Mouse (Mus musculus) cortical plate, adult 2 months (tissue): Measurements from ENCODE around the gene Plcl2.

Experiments
- CTCF ChIP-seq: fragments of 200-500 bp; IDR thresholded peaks from 2 replicates; pipeline ENCODE4 v1.5.1; 2011; ENCODE audit warnings: mild to moderate bottlenecking, control low read depth, low read length; ENCODE audit not compliant: insufficient read depth; ENCODE audit errors: extremely low read depth
- POLR2A ChIP-seq: fragments of 200-500 bp; IDR thresholded peaks from 2 replicates; pipeline ENCODE4 v1.6.1; 2011; ENCODE audit warnings: mild to moderate bottlenecking, low read length, control low read depth; ENCODE audit not compliant: insufficient read depth; ENCODE audit errors: extremely low read depth

GRCm38 (mm10) chr17:50503075-50503474 lies 6.1 kb upstream of the Plcl2 start:
- TF ChIP-seq CTCF (no peak), POLR2A (no peak)
